Mouse (Mus musculus) C2C12 (cell line): ENCODE measurements around the gene Slc25a48. TPM values are rescaled to one million over a fixed set of nuclear protein-coding genes. Genes with fewer than 3 reads are reported as not detected.

ENCODE experiments used
- H3K27me3 ChIP-seq: one replicate; pipeline ENCODE4 v1.6.1; 2011; ENCODE audit not compliant: control insufficient read depth, insufficient read depth, insufficient read length
- H3K36me3 ChIP-seq: one replicate; pipeline ENCODE4 v1.6.1; 2011; ENCODE audit not compliant: control insufficient read depth, insufficient read depth
- H3K4me3 ChIP-seq: one replicate; pipeline ENCODE4 v1.5.1; 2011; ENCODE audit warnings: mild to moderate bottlenecking, control low read depth; ENCODE audit not compliant: poor library complexity, insufficient read depth, severe bottlenecking
- H3K79me2 ChIP-seq: one replicate; pipeline ENCODE4 v1.6.1; 2011; ENCODE audit not compliant: control insufficient read depth, insufficient read depth
- H3K79me3 ChIP-seq: one replicate; pipeline ENCODE4 v1.6.1; 2011; ENCODE audit warnings: low read depth, control low read depth
- H3ac ChIP-seq: one replicate; pipeline ENCODE3; 2011; ENCODE audit warnings: low read depth; ENCODE audit not compliant: control insufficient read depth, insufficient read length
- CEBPB ChIP-seq: IDR thresholded peaks from one replicate; pipeline ENCODE4 v1.6.1; 2011; ENCODE audit warnings: low read depth, mild to moderate bottlenecking, control low read depth, moderate library complexity
- CTCF ChIP-seq: IDR thresholded peaks from one replicate; pipeline ENCODE4 v1.5.1; 2011; ENCODE audit not compliant: control insufficient read depth, insufficient read depth, insufficient read length
- FOSL1 ChIP-seq: IDR thresholded peaks from one replicate; pipeline ENCODE4 v1.8.0; 2011; ENCODE audit warnings: mild to moderate bottlenecking, low read length; ENCODE audit not compliant: poor library complexity, insufficient read depth, severe bottlenecking
- MAX ChIP-seq: IDR thresholded peaks from one replicate; pipeline ENCODE4 v1.6.1; 2011; ENCODE audit warnings: mild to moderate bottlenecking, control low read depth
- MYOD1 ChIP-seq: IDR thresholded peaks from one replicate; pipeline ENCODE4 v1.6.1; 2011; ENCODE audit warnings: low read depth; ENCODE audit not compliant: control insufficient read depth, insufficient read length
- MYOG ChIP-seq: IDR thresholded peaks from one replicate; pipeline ENCODE4 v1.6.1; 2011; ENCODE audit not compliant: control insufficient read depth, insufficient read length; ENCODE audit errors: extremely low read depth
- USF1 ChIP-seq: IDR thresholded peaks from one replicate; pipeline ENCODE4 v1.6.1; 2011; ENCODE audit warnings: low read depth, mild to moderate bottlenecking, control low read depth, moderate library complexity
- polyA plus RNA-seq: library from polyadenylated mRNA; unstranded; fragments of >200 nt; fragmentation: generic; extraction: Trizol; gene quantifications from one replicate; pipeline ENCODE4 v1.2.1, GENCODE M21; 2012; ENCODE audit warnings: missing spikeins

Gene Slc25a48
- polyA plus RNA-seq, 1 experiment = 0.05 TPM

DNA sequence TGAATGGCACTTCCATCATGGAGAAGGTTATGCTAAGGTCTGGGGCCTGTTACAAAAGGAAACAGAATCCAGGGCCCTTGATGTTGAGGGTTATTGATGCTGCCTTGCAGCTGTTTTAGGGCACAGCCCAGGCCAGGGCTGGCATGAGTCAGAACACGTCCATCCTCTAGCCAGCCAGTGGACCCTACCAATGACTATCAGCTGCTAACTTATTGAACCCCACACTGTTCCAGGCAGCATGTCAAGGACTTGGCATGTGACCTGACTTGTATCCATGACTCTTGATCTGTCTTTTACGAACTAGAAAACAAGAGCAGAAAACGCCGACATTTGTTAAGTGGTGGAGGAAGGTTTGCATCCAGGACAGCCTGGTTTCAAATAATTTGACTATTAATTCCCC is 24.6 kb downstream of the Slc25a48 start:
- TF ChIP-seq USF1 (no peak), FOSL1 (no peak), MYOG (no peak)
- Histone ChIP-seq H3ac (no peak overlapping the region), H3K4me3 (no peak overlapping the region), H3K27me3 (peaks cover 20% of the 10 kb centered on the region), H3K79me3 (no peaks in the 10 kb centered on the region), H3K79me2 (no peaks in the 10 kb centered on the region), H3K36me3 (no peaks in the 10 kb centered on the region)

- H3K4me3 ChIP-seq = no peak overlapping the region
- no peak overlapping the region for H3ac ChIP-seq
- H3K79me3 ChIP-seq = no peaks in the 10 kb centered on the region
- TF ChIP-seq USF1 (no peak), CEBPB (no peak), CTCF (no peak), FOSL1 (no peak), MYOD1 (no peak), MAX (no peak), MYOG (no peak)
- H3K27me3 ChIP-seq = peaks cover 25% of the 10 kb centered on the region
- no peaks in the 10 kb centered on the region for H3K36me3 ChIP-seq
- H3K79me2 ChIP-seq = no peaks in the 10 kb centered on the region
These were observed 25.1 kb downstream of the Slc25a48 start for GRCm38 (mm10) chr13:56463261-56463660.

- Histone ChIP-seq H3K79me2 (no peaks in the 10 kb centered on the region), H3ac (no peak overlapping the region), H3K27me3 (peaks cover 29% of the 10 kb centered on the region), H3K79me3 (no peaks in the 10 kb centered on the region), H3K36me3 (no peaks in the 10 kb centered on the region), H3K4me3 (no peak overlapping the region)
- TF ChIP-seq MAX = no peak
- TF ChIP-seq MYOG = no peak
- TF ChIP-seq CTCF = no peak
- TF ChIP-seq MYOD1 = no peak
- TF ChIP-seq USF1 = no peak
- TF ChIP-seq FOSL1 = no peak
- TF ChIP-seq CEBPB = no peak
These were observed 25.6 kb downstream of the Slc25a48 start for GRCm38 (mm10) chr13:56463750-56464149.

- TF ChIP-seq MAX (no peak), FOSL1 (no peak), CTCF (no peak), USF1 (no peak), CEBPB (no peak), MYOD1 (no peak), MYOG (no peak)
- Histone ChIP-seq H3K79me3 (no peaks in the 10 kb centered on the region), H3K27me3 (peaks cover 29% of the 10 kb centered on the region)
These were observed 29.6 kb downstream of the Slc25a48 start for GRCm38 (mm10) chr13:56467786-56468185.

GRCm38 (mm10) chr13:56468536-56468935 is 30.4 kb downstream of the Slc25a48 start:
- TF ChIP-seq CTCF (no peak), FOSL1 (no peak), MAX (no peak), USF1 (no peak), MYOD1 (no peak), MYOG (no peak), CEBPB (no peak)
- Histone ChIP-seq H3K36me3 (no peaks in the 10 kb centered on the region), H3K79me3 (no peaks in the 10 kb centered on the region), H3K4me3 (no peak overlapping the region), H3K27me3 (peaks cover 28% of the 10 kb centered on the region), H3ac (no peak overlapping the region), H3K79me2 (no peaks in the 10 kb centered on the region)

More at GRCm38 (mm10) chr13:56467786-56468185, 29.6 kb downstream of the Slc25a48 start:
- Histone ChIP-seq H3K79me2 (no peaks in the 10 kb centered on the region), H3K4me3 (no peak overlapping the region), H3K36me3 (no peaks in the 10 kb centered on the region), H3ac (no peak overlapping the region)

- H3K27me3 ChIP-seq = peaks cover 13% of the 10 kb centered on the region
- TF ChIP-seq CTCF (no peak), USF1 (no peak), MYOG (no peak), MAX (no peak), MYOD1 (no peak), FOSL1 (no peak), CEBPB (no peak)
- H3ac ChIP-seq = no peak overlapping the region
These were observed 33.1 kb downstream of the Slc25a48 start for GRCm38 (mm10) chr13:56471211-56471610.

More at GRCm38 (mm10) chr13:56471211-56471610, 33.1 kb downstream of the Slc25a48 start:
- no peaks in the 10 kb centered on the region for H3K79me2 ChIP-seq
- no peaks in the 10 kb centered on the region for H3K36me3 ChIP-seq
- no peak overlapping the region for H3K4me3 ChIP-seq
- no peaks in the 10 kb centered on the region for H3K79me3 ChIP-seq
